Mouse (Mus musculus): ENCODE results near the gene Arl3.

GRCm38 (mm10) chr19:46511263-46511662 lies 61.7 kb downstream of the Arl3 start:
- TF ChIP-seq CTCF (IDR thresholded peaks at IDR 0.05; ENCODE audit: borderline replicate concordance, control insufficient read depth, extremely low read depth, insufficient read depth, low read length, poor library complexity) (no peak), POLR2A (IDR thresholded peaks at IDR 0.05; ENCODE audit: control insufficient read depth, extremely low read depth, insufficient read depth, low read length, poor library complexity) (no peak)

Measured in thymus, adult 2 months (tissue).